Mouse (Mus musculus) MEL (cell line): ENCODE measurements at regions not wholly inside any gene's neighbourhood (a gene's known extent, or its start where the extent isn't known, plus 50 kb on each side); places are given as distances from the start of the nearest gene placed in this dataset.

Source experiments
- DNase-seq: peaks from one replicate; pipeline ENCODE4 v3.0.0; 2011; ENCODE audit warnings: low read depth, low spot score
- H3K27ac ChIP-seq: 2 replicates; pipeline ENCODE4 v1.5.1; 2012; ENCODE audit warnings: low read depth, mild to moderate bottlenecking, control low read depth, low read length, moderate library complexity; ENCODE audit not compliant: control insufficient read depth
- H3K27me3 ChIP-seq, 2 experiments: fragments of 150-350 bp in 1 of 2; sonication (generic) in 1 of 2; 2 replicates each; pipeline ENCODE4 v1.6.1; 2012; ENCODE audit warnings: low read length in 2 of 2, mild to moderate bottlenecking in 2 of 2, improper control_type of control experiment in 1 of 2, moderate library complexity in 1 of 2; ENCODE audit not compliant: insufficient read depth in 2 of 2, control insufficient read depth in 1 of 2
- H3K36me3 ChIP-seq, 2 experiments: 2 replicates each; pipeline ENCODE4 v1.6.1; 2012 to 2014; ENCODE audit warnings: low read length in 2 of 2, improper control_type of control experiment in 1 of 2, inconsistent platforms in 1 of 2, mild to moderate bottlenecking in 1 of 2; ENCODE audit not compliant: insufficient read depth in 2 of 2, control insufficient read depth in 1 of 2
- H3K4me1 ChIP-seq, 2 experiments: fragments of 150-350 bp in 1 of 2; sonication (generic) in 1 of 2; 2 replicates each; pipeline ENCODE4 v1.6.1; 2012; ENCODE audit warnings: low read length in 2 of 2, improper control_type of control experiment in 1 of 2, mild to moderate bottlenecking in 1 of 2; ENCODE audit not compliant: insufficient read depth in 2 of 2, control insufficient read depth in 1 of 2
- H3K4me3 ChIP-seq, 2 experiments: fragments of 150-350 bp in 1 of 2; sonication (generic) in 1 of 2; 2 replicates each; pipeline ENCODE4 v1.5.1; 2012; ENCODE audit warnings: low read depth in 2 of 2, low read length in 2 of 2, mild to moderate bottlenecking in 2 of 2, moderate library complexity in 2 of 2, control low read depth in 1 of 2, improper control_type of control experiment in 1 of 2; ENCODE audit not compliant: control insufficient read depth in 1 of 2, insufficient read depth in 1 of 2
- H3K79me2 ChIP-seq: 2 replicates; pipeline ENCODE4 v1.6.1; 2012; ENCODE audit warnings: mild to moderate bottlenecking, low read length, moderate library complexity; ENCODE audit not compliant: control insufficient read depth, poor library complexity, insufficient read depth
- H3K9ac ChIP-seq: 2 replicates; pipeline ENCODE4 v1.6.1; 2012; ENCODE audit warnings: low read depth, mild to moderate bottlenecking, control low read depth, low read length, moderate library complexity; ENCODE audit not compliant: control insufficient read depth, poor library complexity, severe bottlenecking
- H3K9me3 ChIP-seq: fragments of 150-350 bp; sonication (generic); replicated peaks from 2 replicates; pipeline ENCODE4 v1.6.1; 2012; ENCODE audit warnings: mild to moderate bottlenecking, low read length, improper control_type of control experiment, moderate library complexity; ENCODE audit not compliant: insufficient read depth
- CHD2 ChIP-seq: IDR thresholded peaks from 2 replicates; pipeline ENCODE4 v1.6.1; 2011; ENCODE audit warnings: low read length, improper control_type of control experiment
- ELF1 ChIP-seq: IDR thresholded peaks from 2 replicates; pipeline ENCODE4 v1.6.1; 2014; ENCODE audit warnings: low read depth, mild to moderate bottlenecking, inconsistent platforms, low read length, improper control_type of control experiment, moderate library complexity
- ETS1 ChIP-seq: IDR thresholded peaks from 2 replicates; pipeline ENCODE4 v1.6.1; 2012; ENCODE audit warnings: low read depth, mild to moderate bottlenecking, inconsistent platforms, low read length, improper control_type of control experiment, moderate library complexity
- GATA1 ChIP-seq: IDR thresholded peaks from 2 replicates; pipeline ENCODE4 v1.6.1; 2011; ENCODE audit warnings: low read depth, low read length, improper control_type of control experiment
- HCFC1 ChIP-seq: IDR thresholded peaks from 2 replicates; pipeline ENCODE4 v1.6.1; 2012; ENCODE audit warnings: low read depth, mild to moderate bottlenecking, inconsistent platforms, low read length, improper control_type of control experiment, moderate library complexity
- MAZ ChIP-seq: IDR thresholded peaks from 2 replicates; pipeline ENCODE4 v1.6.1; 2012; ENCODE audit warnings: low read depth, mild to moderate bottlenecking, inconsistent platforms, low read length, improper control_type of control experiment
- MEF2A ChIP-seq: IDR thresholded peaks from 2 replicates; pipeline ENCODE4 v1.6.1; 2014; ENCODE audit warnings: low read depth, mild to moderate bottlenecking, inconsistent platforms, low read length, improper control_type of control experiment; ENCODE audit not compliant: poor library complexity, insufficient replicate concordance, severe bottlenecking; ENCODE audit errors: extremely low read depth
- MXI1 ChIP-seq: IDR thresholded peaks from 2 replicates; pipeline ENCODE4 v1.6.1; 2011; ENCODE audit warnings: mild to moderate bottlenecking, low read depth, low read length, improper control_type of control experiment
- MYB ChIP-seq: IDR thresholded peaks from 2 replicates; pipeline ENCODE4 v1.6.1; 2011; ENCODE audit warnings: mild to moderate bottlenecking, low read depth, low read length, improper control_type of control experiment
- NELFE ChIP-seq: IDR thresholded peaks from 2 replicates; pipeline ENCODE4 v1.6.1; 2011; ENCODE audit warnings: low read depth, low read length, improper control_type of control experiment
- POLR2AphosphoS2 ChIP-seq: IDR thresholded peaks from 2 replicates; pipeline ENCODE4 v1.6.1; 2011; ENCODE audit warnings: low read length, improper control_type of control experiment
- RAD21 ChIP-seq: IDR thresholded peaks from 2 replicates; pipeline ENCODE4 v1.6.1; 2011; ENCODE audit warnings: mild to moderate bottlenecking, low read depth, low read length, improper control_type of control experiment
- SIN3A ChIP-seq: IDR thresholded peaks from 2 replicates; pipeline ENCODE4 v1.6.1; 2012; ENCODE audit warnings: low read length, improper control_type of control experiment, inconsistent platforms
- TAL1 ChIP-seq: IDR thresholded peaks from 2 replicates; pipeline ENCODE4 v1.6.1; 2012; ENCODE audit warnings: mild to moderate bottlenecking, inconsistent platforms, low read length, moderate library complexity, mixed read lengths
- TBP ChIP-seq: IDR thresholded peaks from 2 replicates; pipeline ENCODE4 v1.8.0; 2011; ENCODE audit warnings: low read depth, low read length, improper control_type of control experiment
- USF1 ChIP-seq: IDR thresholded peaks from 2 replicates; pipeline ENCODE4 v1.6.1; 2014; ENCODE audit warnings: low read depth, mild to moderate bottlenecking, inconsistent platforms, low read length, improper control_type of control experiment, moderate library complexity
- USF2 ChIP-seq, 2 experiments: IDR thresholded peaks; 2 replicates each; pipeline ENCODE4 v1.6.1; 2011 to 2012; ENCODE audit warnings: improper control_type of control experiment in 2 of 2, low read length in 2 of 2, borderline replicate concordance in 1 of 2, inconsistent platforms in 1 of 2, low read depth in 1 of 2, mild to moderate bottlenecking in 1 of 2; ENCODE audit not compliant: insufficient read depth in 1 of 2
- ZC3H11A ChIP-seq: IDR thresholded peaks from 2 replicates; pipeline ENCODE4 v1.6.1; 2012; ENCODE audit warnings: low read depth, mild to moderate bottlenecking, inconsistent platforms, low read length, improper control_type of control experiment
- ZKSCAN1 ChIP-seq: IDR thresholded peaks from 2 replicates; pipeline ENCODE4 v1.6.1; 2012; ENCODE audit warnings: low read depth, mild to moderate bottlenecking, inconsistent platforms, low read length, improper control_type of control experiment, moderate library complexity
- ZNF384 ChIP-seq: IDR thresholded peaks from 2 replicates; pipeline ENCODE4 v1.6.1; 2012; ENCODE audit warnings: low read depth, mild to moderate bottlenecking, inconsistent platforms, low read length, improper control_type of control experiment

DNA sequence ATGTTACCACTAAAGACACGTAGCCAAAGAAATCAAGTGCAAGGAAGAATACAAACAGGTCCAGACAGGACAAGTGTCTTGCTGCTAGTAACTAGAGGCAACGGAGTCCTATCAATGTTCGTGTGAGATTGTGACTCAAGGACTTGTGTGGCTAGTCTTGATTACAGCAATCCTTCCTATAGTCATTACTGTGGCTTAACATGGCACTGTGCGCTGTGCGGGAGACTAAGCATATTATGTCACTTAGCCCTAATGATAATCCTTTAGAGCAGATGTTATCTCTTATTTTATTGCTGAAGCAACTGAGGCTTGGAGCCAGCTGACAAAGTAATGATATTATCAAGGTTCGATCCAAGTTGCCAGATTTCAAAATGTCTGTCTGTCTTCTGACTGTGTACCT lies 125.7 kb upstream of the Cnot2 start:
- H3K27me3 ChIP-seq, result no peaks in the 10 kb centered on the region
- no peak overlapping the region for H3K4me3 ChIP-seq
- H3K9ac ChIP-seq, result no peak overlapping the region
- TF ChIP-seq RAD21 (no peak), MAZ (no peak), ZNF384 (no peak), SIN3A (no peak), ZKSCAN1 (no peak), ETS1 (no peak), TAL1 (no peak), CHD2 (no peak), GATA1 (no peak), ZC3H11A (no peak), MXI1 (no peak), ELF1 (no peak), HCFC1 (no peak), POLR2AphosphoS2 (no peak), NELFE (no peak), USF1 (no peak), USF2 (IDR thresholded peaks at IDR 0.05; ENCODE audit: borderline replicate concordance in 1 of 2, insufficient read depth in 1 of 2, low read depth in 1 of 2, low read length in 2 of 2) (no peak), MEF2A (no peak), MYB (no peak)
- H3K36me3 ChIP-seq, result no peaks in the 10 kb centered on the region
- no peak for DNase-seq
- no peak overlapping the region for H3K27ac ChIP-seq
- no peaks in the 10 kb centered on the region for H3K9me3 ChIP-seq
- no peaks in the 10 kb centered on the region for H3K4me1 ChIP-seq
- H3K79me2 ChIP-seq, result no peaks in the 10 kb centered on the region

DNA sequence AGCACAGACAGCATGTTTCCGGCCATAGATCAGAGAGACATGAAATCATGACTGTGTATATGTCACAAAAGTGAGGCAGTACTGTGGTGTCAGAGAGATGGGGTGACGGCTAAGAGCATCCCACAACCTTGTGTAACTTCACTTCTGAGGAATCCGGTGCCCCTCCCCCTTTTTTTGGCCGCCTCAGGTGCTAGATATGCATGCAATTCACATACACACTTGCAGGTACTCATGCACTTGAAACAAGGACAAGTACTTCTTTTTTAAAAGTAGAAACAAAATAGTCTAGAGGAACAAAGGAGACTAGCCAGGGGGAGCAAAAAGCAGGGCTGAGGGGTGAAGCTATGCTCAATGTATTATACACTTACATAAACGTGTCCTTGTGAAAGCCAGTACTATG lies 120.0 kb upstream of the Cnot2 start:
- H3K36me3 ChIP-seq, result no peaks in the 10 kb centered on the region
- no peak overlapping the region for H3K27ac ChIP-seq
- DNase-seq, result no peak
- H3K4me1 ChIP-seq, result no peaks in the 10 kb centered on the region
- TF ChIP-seq TBP, result no peak
- no peak overlapping the region for H3K4me3 ChIP-seq
- no peaks in the 10 kb centered on the region for H3K79me2 ChIP-seq
- no peak overlapping the region for H3K9ac ChIP-seq
- H3K27me3 ChIP-seq, result no peaks in the 10 kb centered on the region
- H3K9me3 ChIP-seq, result no peaks in the 10 kb centered on the region
